Mouse (Mus musculus) MEL (cell line): ENCODE measurements around the gene Cyb5r1. TPM values are rescaled to one million over a fixed set of nuclear protein-coding genes. Genes with fewer than 3 reads are reported as not detected.
A peak's percentile ranks its signal among the peaks of the same experiment; 100 is the strongest.

Experiments
- DNase-seq: peaks from one replicate; pipeline ENCODE4 v3.0.0; 2011; ENCODE audit warnings: low read depth, low spot score
- H3K27ac ChIP-seq: 2 replicates; pipeline ENCODE4 v1.5.1; 2012; ENCODE audit warnings: low read depth, mild to moderate bottlenecking, control low read depth, low read length, moderate library complexity; ENCODE audit not compliant: control insufficient read depth
- H3K27me3 ChIP-seq, 2 experiments: fragments of 150-350 bp in 1 of 2; sonication (generic) in 1 of 2; 2 replicates each; pipeline ENCODE4 v1.6.1; 2012; ENCODE audit warnings: low read length in 2 of 2, mild to moderate bottlenecking in 2 of 2, improper control_type of control experiment in 1 of 2, moderate library complexity in 1 of 2; ENCODE audit not compliant: insufficient read depth in 2 of 2, control insufficient read depth in 1 of 2
- H3K36me3 ChIP-seq, 2 experiments: 2 replicates each; pipeline ENCODE4 v1.6.1; 2012 to 2014; ENCODE audit warnings: low read length in 2 of 2, improper control_type of control experiment in 1 of 2, inconsistent platforms in 1 of 2, mild to moderate bottlenecking in 1 of 2; ENCODE audit not compliant: insufficient read depth in 2 of 2, control insufficient read depth in 1 of 2
- H3K4me1 ChIP-seq, 2 experiments: fragments of 150-350 bp in 1 of 2; sonication (generic) in 1 of 2; 2 replicates each; pipeline ENCODE4 v1.6.1; 2012; ENCODE audit warnings: low read length in 2 of 2, improper control_type of control experiment in 1 of 2, mild to moderate bottlenecking in 1 of 2; ENCODE audit not compliant: insufficient read depth in 2 of 2, control insufficient read depth in 1 of 2
- H3K4me3 ChIP-seq, 2 experiments: fragments of 150-350 bp in 1 of 2; sonication (generic) in 1 of 2; 2 replicates each; pipeline ENCODE4 v1.5.1; 2012; ENCODE audit warnings: low read depth in 2 of 2, low read length in 2 of 2, mild to moderate bottlenecking in 2 of 2, moderate library complexity in 2 of 2, control low read depth in 1 of 2, improper control_type of control experiment in 1 of 2; ENCODE audit not compliant: control insufficient read depth in 1 of 2, insufficient read depth in 1 of 2
- H3K79me2 ChIP-seq: 2 replicates; pipeline ENCODE4 v1.6.1; 2012; ENCODE audit warnings: mild to moderate bottlenecking, low read length, moderate library complexity; ENCODE audit not compliant: control insufficient read depth, poor library complexity, insufficient read depth
- H3K9ac ChIP-seq: 2 replicates; pipeline ENCODE4 v1.6.1; 2012; ENCODE audit warnings: low read depth, mild to moderate bottlenecking, control low read depth, low read length, moderate library complexity; ENCODE audit not compliant: control insufficient read depth, poor library complexity, severe bottlenecking
- H3K9me3 ChIP-seq: fragments of 150-350 bp; sonication (generic); replicated peaks from 2 replicates; pipeline ENCODE4 v1.6.1; 2012; ENCODE audit warnings: mild to moderate bottlenecking, low read length, improper control_type of control experiment, moderate library complexity; ENCODE audit not compliant: insufficient read depth
- BHLHE40 ChIP-seq: IDR thresholded peaks from 2 replicates; pipeline ENCODE4 v1.6.1; 2012; ENCODE audit warnings: low read depth, mild to moderate bottlenecking, inconsistent platforms, low read length, improper control_type of control experiment, borderline replicate concordance
- CHD2 ChIP-seq: IDR thresholded peaks from 2 replicates; pipeline ENCODE4 v1.6.1; 2011; ENCODE audit warnings: low read length, improper control_type of control experiment
- CTCF ChIP-seq, 3 experiments: IDR thresholded peaks in 2 of 3; conservative IDR thresholded peaks in 1 of 3; 2 replicates each; pipeline ENCODE4 v1.5.1; 2011 to 2012; ENCODE audit warnings: low read length in 3 of 3, low read depth in 2 of 3, mild to moderate bottlenecking in 2 of 3, improper control_type of control experiment in 1 of 3, inconsistent platforms in 1 of 3, mixed read lengths in 1 of 3, moderate library complexity in 1 of 3; ENCODE audit not compliant: control insufficient read depth in 1 of 3, insufficient read depth in 1 of 3, poor library complexity in 1 of 3, severe bottlenecking in 1 of 3
- ELF1 ChIP-seq: IDR thresholded peaks from 2 replicates; pipeline ENCODE4 v1.6.1; 2014; ENCODE audit warnings: low read depth, mild to moderate bottlenecking, inconsistent platforms, low read length, improper control_type of control experiment, moderate library complexity
- EP300 ChIP-seq, 2 experiments: IDR thresholded peaks; 2 replicates each; pipeline ENCODE4 v1.6.1; 2011; ENCODE audit warnings: improper control_type of control experiment in 2 of 2, low read length in 2 of 2, low read depth in 1 of 2, mild to moderate bottlenecking in 1 of 2
- ETS1 ChIP-seq: IDR thresholded peaks from 2 replicates; pipeline ENCODE4 v1.6.1; 2012; ENCODE audit warnings: low read depth, mild to moderate bottlenecking, inconsistent platforms, low read length, improper control_type of control experiment, moderate library complexity
- GABPA ChIP-seq: IDR thresholded peaks from 2 replicates; pipeline ENCODE4 v1.6.1; 2012; ENCODE audit warnings: low read depth, mild to moderate bottlenecking, inconsistent platforms, low read length, improper control_type of control experiment, moderate library complexity
- GATA1 ChIP-seq: IDR thresholded peaks from 2 replicates; pipeline ENCODE4 v1.6.1; 2011; ENCODE audit warnings: low read depth, low read length, improper control_type of control experiment
- HCFC1 ChIP-seq: IDR thresholded peaks from 2 replicates; pipeline ENCODE4 v1.6.1; 2012; ENCODE audit warnings: low read depth, mild to moderate bottlenecking, inconsistent platforms, low read length, improper control_type of control experiment, moderate library complexity
- JUND ChIP-seq: IDR thresholded peaks from 2 replicates; pipeline ENCODE4 v1.6.1; 2011; ENCODE audit warnings: low read depth, mild to moderate bottlenecking, improper control_type of control experiment, low read length
- KAT2A ChIP-seq: conservative IDR thresholded peaks from 2 replicates; pipeline ENCODE4 v1.6.1; 2012; ENCODE audit warnings: low read depth, low read length, improper control_type of control experiment, inconsistent platforms
- MAFK ChIP-seq: IDR thresholded peaks from 2 replicates; pipeline ENCODE4 v1.6.1; 2011; ENCODE audit warnings: low read depth, mild to moderate bottlenecking, low read length, improper control_type of control experiment, borderline replicate concordance
- MAZ ChIP-seq: IDR thresholded peaks from 2 replicates; pipeline ENCODE4 v1.6.1; 2012; ENCODE audit warnings: low read depth, mild to moderate bottlenecking, inconsistent platforms, low read length, improper control_type of control experiment
- MEF2A ChIP-seq: IDR thresholded peaks from 2 replicates; pipeline ENCODE4 v1.6.1; 2014; ENCODE audit warnings: low read depth, mild to moderate bottlenecking, inconsistent platforms, low read length, improper control_type of control experiment; ENCODE audit not compliant: poor library complexity, insufficient replicate concordance, severe bottlenecking; ENCODE audit errors: extremely low read depth
- MXI1 ChIP-seq: IDR thresholded peaks from 2 replicates; pipeline ENCODE4 v1.6.1; 2011; ENCODE audit warnings: mild to moderate bottlenecking, low read depth, low read length, improper control_type of control experiment
- MYB ChIP-seq: IDR thresholded peaks from 2 replicates; pipeline ENCODE4 v1.6.1; 2011; ENCODE audit warnings: mild to moderate bottlenecking, low read depth, low read length, improper control_type of control experiment
- MYC ChIP-seq: IDR thresholded peaks from 2 replicates; pipeline ENCODE4 v1.6.1; 2011; ENCODE audit warnings: low read depth, mild to moderate bottlenecking, low read length, improper control_type of control experiment, moderate library complexity
- NELFE ChIP-seq: IDR thresholded peaks from 2 replicates; pipeline ENCODE4 v1.6.1; 2011; ENCODE audit warnings: low read depth, low read length, improper control_type of control experiment
- NRF1 ChIP-seq: IDR thresholded peaks from 2 replicates; pipeline ENCODE4 v1.6.1; 2014; ENCODE audit warnings: low read depth, mild to moderate bottlenecking, inconsistent platforms, low read length, improper control_type of control experiment, moderate library complexity; ENCODE audit not compliant: poor library complexity, insufficient read depth, severe bottlenecking
- POLR2A ChIP-seq, 2 experiments: IDR thresholded peaks; 2 replicates each; pipeline ENCODE4 v1.6.1; 2011 to 2012; ENCODE audit warnings: low read length in 2 of 2, mild to moderate bottlenecking in 2 of 2, control low read depth in 1 of 2, improper control_type of control experiment in 1 of 2, low read depth in 1 of 2, moderate library complexity in 1 of 2; ENCODE audit not compliant: control insufficient read depth in 1 of 2, insufficient read depth in 1 of 2, poor library complexity in 1 of 2
- POLR2AphosphoS2 ChIP-seq: IDR thresholded peaks from 2 replicates; pipeline ENCODE4 v1.6.1; 2011; ENCODE audit warnings: low read length, improper control_type of control experiment
- POLR2AphosphoS5 ChIP-seq: IDR thresholded peaks from 2 replicates; pipeline ENCODE4 v1.6.1; 2012; ENCODE audit warnings: low read depth, borderline replicate concordance, mild to moderate bottlenecking, inconsistent platforms, low read length, moderate library complexity, mixed read lengths
- RAD21 ChIP-seq: IDR thresholded peaks from 2 replicates; pipeline ENCODE4 v1.6.1; 2011; ENCODE audit warnings: mild to moderate bottlenecking, low read depth, low read length, improper control_type of control experiment
- RCOR1 ChIP-seq: IDR thresholded peaks from 2 replicates; pipeline ENCODE4 v1.6.1; 2012; ENCODE audit warnings: low read depth, mild to moderate bottlenecking, inconsistent platforms, low read length, improper control_type of control experiment
- SIN3A ChIP-seq: IDR thresholded peaks from 2 replicates; pipeline ENCODE4 v1.6.1; 2012; ENCODE audit warnings: low read length, improper control_type of control experiment, inconsistent platforms
- SMC3 ChIP-seq: IDR thresholded peaks from 2 replicates; pipeline ENCODE4 v1.6.1; 2011; ENCODE audit warnings: low read depth, low read length, improper control_type of control experiment
- TAL1 ChIP-seq: IDR thresholded peaks from 2 replicates; pipeline ENCODE4 v1.6.1; 2012; ENCODE audit warnings: mild to moderate bottlenecking, inconsistent platforms, low read length, moderate library complexity, mixed read lengths
- TBP ChIP-seq: IDR thresholded peaks from 2 replicates; pipeline ENCODE4 v1.8.0; 2011; ENCODE audit warnings: low read depth, low read length, improper control_type of control experiment
- TCF12 ChIP-seq: IDR thresholded peaks from 2 replicates; pipeline ENCODE4 v1.6.1; 2014; ENCODE audit warnings: low read depth, mild to moderate bottlenecking, inconsistent platforms, low read length, improper control_type of control experiment, moderate library complexity
- USF1 ChIP-seq: IDR thresholded peaks from 2 replicates; pipeline ENCODE4 v1.6.1; 2014; ENCODE audit warnings: low read depth, mild to moderate bottlenecking, inconsistent platforms, low read length, improper control_type of control experiment, moderate library complexity
- USF2 ChIP-seq, 2 experiments: IDR thresholded peaks; 2 replicates each; pipeline ENCODE4 v1.6.1; 2011 to 2012; ENCODE audit warnings: improper control_type of control experiment in 2 of 2, low read length in 2 of 2, borderline replicate concordance in 1 of 2, inconsistent platforms in 1 of 2, low read depth in 1 of 2, mild to moderate bottlenecking in 1 of 2; ENCODE audit not compliant: insufficient read depth in 1 of 2
- ZC3H11A ChIP-seq: IDR thresholded peaks from 2 replicates; pipeline ENCODE4 v1.6.1; 2012; ENCODE audit warnings: low read depth, mild to moderate bottlenecking, inconsistent platforms, low read length, improper control_type of control experiment
- ZKSCAN1 ChIP-seq: IDR thresholded peaks from 2 replicates; pipeline ENCODE4 v1.6.1; 2012; ENCODE audit warnings: low read depth, mild to moderate bottlenecking, inconsistent platforms, low read length, improper control_type of control experiment, moderate library complexity
- ZMIZ1 ChIP-seq: IDR thresholded peaks from 2 replicates; pipeline ENCODE4 v1.6.1; 2012; ENCODE audit warnings: low read depth, mild to moderate bottlenecking, inconsistent platforms, low read length, improper control_type of control experiment, moderate library complexity
- ZNF384 ChIP-seq: IDR thresholded peaks from 2 replicates; pipeline ENCODE4 v1.6.1; 2012; ENCODE audit warnings: low read depth, mild to moderate bottlenecking, inconsistent platforms, low read length, improper control_type of control experiment
- polyA plus RNA-seq, 2 experiments: library from polyadenylated mRNA; stranded (reverse) in 1 of 2; unstranded in 1 of 2; fragments of >175 nt in 1 of 2; fragments of >200 nt in 1 of 2; gene quantifications; 2 replicates each; pipeline versions ENCODE4 v1.2.1 to v1.2.4; 2012; ENCODE audit warnings: low replicate concordance in 2 of 2, low read depth in 1 of 2; ENCODE audit not compliant: insufficient read length in 2 of 2, insufficient read depth in 1 of 2, missing spikeins in 1 of 2
- total RNA-seq: library from RNA; depleted of rRNA; stranded (reverse); fragments of 300-350 nt; gene quantifications from 2 replicates; pipeline ENCODE4 v1.2.3, GENCODE M21; 2012

Cyb5r1 gene
- total and polyA plus RNA-seq, 3 experiments: 18.8 to 94.8 TPM; not detected in 1

GRCm38 (mm10) chr1:134460294-134461284, 55.2 kb downstream of the Cyb5r1 start:
- DNase-seq: peak; percentile 82
- Histone ChIP-seq H3K79me2 (peaks cover 4% of the 10 kb centered on the region), H3K9me3 (no peaks in the 10 kb centered on the region), H3K27me3 (no peaks in the 10 kb centered on the region), H3K4me1 (peaks cover 24% of the 10 kb centered on the region in 2 experiments), H3K9ac (no peak overlapping the region), H3K27ac (peak overlapping the region; percentile 74), H3K36me3 (peaks cover 16 to 40% of the 10 kb centered on the region in 2 experiments), H3K4me3 (no peak overlapping the region)
- TF ChIP-seq TBP (peak; percentile 86), ZMIZ1 (no peak), USF2 (IDR thresholded peaks at IDR 0.05; ENCODE audit: borderline replicate concordance in 1 of 2, insufficient read depth in 1 of 2, low read depth in 1 of 2, low read length in 2 of 2) (no peak), RCOR1 (peak; percentile 87), EP300 (IDR thresholded peaks at IDR 0.05; ENCODE audit: low read depth in 1 of 2, low read length in 2 of 2) (peak; percentile 84 to 89), MAZ (no peak), ELF1 (no peak), ZC3H11A (no peak), GATA1 (peak; percentile 90), POLR2AphosphoS5 (no peak), USF1 (no peak), CTCF (IDR thresholded peaks at IDR 0.05 in 2 of 3, conservative IDR thresholded peaks at IDR 0.05 in 1 of 3; ENCODE audit: control insufficient read depth in 1 of 3, insufficient read depth in 1 of 3, low read depth in 2 of 3, low read length in 3 of 3, poor library complexity in 1 of 3, severe bottlenecking in 1 of 3) (no peak), HCFC1 (0 out of 2 replicates have a peak, but pooled peaks have one; percentile 34), RAD21 (no peak), MYB (peak; percentile 73; the same call in 1 of the 2 replicates), POLR2AphosphoS2 (no peak), NRF1 (no peak), SIN3A (peak; percentile 85), JUND (no peak), ZNF384 (peak; percentile 92), POLR2A (IDR thresholded peaks at IDR 0.05; ENCODE audit: control insufficient read depth in 1 of 2, insufficient read depth in 1 of 2, low read depth in 1 of 2, low read length in 2 of 2, poor library complexity in 1 of 2) (no peak), MEF2A (peak; percentile 85), NELFE (no peak), TAL1 (peak; percentile 93), MYC (peak; percentile 81; the same call in 1 of the 2 replicates), MXI1 (peak; percentile 71; the same call in 1 of the 2 replicates), SMC3 (no peak), ZKSCAN1 (peak; percentile 9; the same call in 1 of the 2 replicates), ETS1 (peak; percentile 82), KAT2A (no peak), TCF12 (peak; percentile 94), BHLHE40 (no peak; the same call in none of the 2 replicates), MAFK (peak; percentile 66; the same call in 1 of the 2 replicates), CHD2 (no peak), GABPA (no peak)
